Mouse (Mus musculus): ENCODE data around the gene 9530068E07Rik. TPM values are rescaled to one million over a fixed set of nuclear protein-coding genes. Genes with fewer than 3 reads are reported as not detected.
"Not testable (repeated sequence)": the region's sequence is repeated elsewhere in the genome, so short reads cannot be mapped to it uniquely, and the experiment has no call there.

Gene 9530068E07Rik
- polyA plus RNA-seq, 1 experiment = 151 TPM

DNA sequence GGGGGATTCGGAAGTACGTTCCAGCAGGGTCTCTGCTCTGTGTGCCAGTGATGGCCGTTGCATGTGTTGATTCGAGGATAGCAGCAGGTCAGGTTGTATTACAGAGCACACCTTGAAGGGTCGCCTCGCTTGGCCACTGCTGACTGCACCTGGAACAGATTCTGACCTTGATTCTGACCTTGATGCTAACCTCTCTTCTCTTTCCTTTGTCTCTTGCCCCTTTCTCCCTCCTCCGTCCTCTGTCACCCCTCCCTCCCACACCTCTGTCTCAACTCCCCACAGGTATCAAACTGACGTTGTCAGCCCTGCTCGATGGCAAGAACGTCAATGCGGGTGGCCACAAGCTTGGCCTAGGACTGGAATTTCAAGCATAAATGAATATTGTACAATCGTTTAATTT, 8.1 kb upstream of the 9530068E07Rik start:
- no peak for TF ChIP-seq MYOD1 (IDR thresholded peaks at IDR 0.05; ENCODE audit: control insufficient read depth in 1 of 3, insufficient read length in 2 of 3, low read depth in 2 of 3)
- TF ChIP-seq USF1 (IDR thresholded peaks at IDR 0.05; ENCODE audit: low read depth) = no peak
- no peak for TF ChIP-seq REST (IDR thresholded peaks at IDR 0.05; ENCODE audit: insufficient read depth, insufficient read length)
- no peak for TF ChIP-seq POLR2AphosphoS2 (IDR thresholded peaks at IDR 0.05; ENCODE audit: insufficient read length, low read depth)
- no peak for TF ChIP-seq TCF12 (IDR thresholded peaks at IDR 0.05; ENCODE audit: insufficient read depth, poor library complexity, severe bottlenecking)
- no peak for TF ChIP-seq TCF3 (IDR thresholded peaks at IDR 0.05; ENCODE audit: insufficient read length, low read depth)
- no peak for TF ChIP-seq E2F4 (IDR thresholded peaks at IDR 0.05; ENCODE audit: insufficient read depth)
- Histone ChIP-seq H3ac (ENCODE audit: control insufficient read depth, insufficient read length) (no peak overlapping the region), H3K27me3 (ENCODE audit: control insufficient read depth, insufficient read depth, insufficient read length) (no peaks in the 10 kb centered on the region), H3K4me2 (ENCODE audit: low read depth) (no peak overlapping the region), H3K4me3 (no peak overlapping the region), H3K36me3 (ENCODE audit: control insufficient read depth, insufficient read depth) (peaks cover 47% of the 10 kb centered on the region), H3K79me2 (ENCODE audit: control insufficient read depth, insufficient read depth) (no peaks in the 10 kb centered on the region)

DNA sequence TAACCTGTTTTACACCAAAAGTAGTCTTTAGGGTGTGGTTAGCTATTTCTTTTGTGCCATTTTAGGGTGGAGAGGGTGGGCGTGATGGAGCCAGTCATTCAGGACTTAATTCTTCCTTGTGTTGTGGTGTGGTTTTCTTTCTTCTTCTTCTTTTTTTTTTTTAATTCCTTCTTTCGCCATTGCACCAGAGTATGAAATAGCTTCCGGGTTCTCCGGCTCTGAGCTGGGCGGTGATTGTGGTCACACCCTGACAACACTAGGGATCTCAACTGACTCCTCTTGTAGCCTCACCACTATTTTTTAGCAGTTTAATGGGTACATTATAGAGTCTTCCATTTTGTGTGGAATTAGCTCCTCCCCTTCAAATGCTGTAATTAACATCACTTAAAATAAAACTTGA, 7.2 kb upstream of the 9530068E07Rik start:
- H3K79me2 ChIP-seq (ENCODE audit: control insufficient read depth, insufficient read depth); H3K27me3 ChIP-seq (ENCODE audit: control insufficient read depth, insufficient read depth, insufficient read length); H3ac ChIP-seq (ENCODE audit: control insufficient read depth, insufficient read length): not testable (repeated sequence)

DNA sequence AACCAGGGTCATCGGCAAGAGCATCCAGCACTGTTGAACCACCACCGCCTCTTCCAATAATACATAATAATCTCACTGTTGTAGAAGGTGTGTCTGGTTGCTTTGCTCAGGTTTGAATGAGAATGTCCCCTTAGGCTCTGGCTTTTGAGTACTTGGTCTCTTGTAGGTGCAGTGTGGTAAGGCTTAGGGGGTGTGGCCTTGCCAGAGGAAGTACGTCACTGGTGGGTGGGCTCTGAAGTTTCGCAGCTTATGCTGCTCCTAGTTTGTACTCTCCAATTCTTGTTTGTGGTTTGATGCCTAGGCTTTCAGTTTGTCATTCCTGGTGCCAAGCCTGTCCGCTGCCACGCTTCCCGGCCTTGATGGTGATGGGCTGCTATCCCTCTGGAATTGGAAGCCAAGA, 6.3 kb upstream of the 9530068E07Rik start:
- H3K27me3 ChIP-seq (ENCODE audit: control insufficient read depth, insufficient read depth, insufficient read length) = no peaks in the 10 kb centered on the region
- TF ChIP-seq REST (IDR thresholded peaks at IDR 0.05; ENCODE audit: insufficient read depth, insufficient read length) (no peak), TCF3 (IDR thresholded peaks at IDR 0.05; ENCODE audit: insufficient read length, low read depth) (no peak), SRF (IDR thresholded peaks at IDR 0.05; ENCODE audit: control insufficient read depth, insufficient read length, low read depth) (no peak), TCF12 (IDR thresholded peaks at IDR 0.05; ENCODE audit: insufficient read depth, poor library complexity, severe bottlenecking) (no peak), POLR2A (IDR thresholded peaks at IDR 0.05; ENCODE audit: insufficient read length, low read depth) (no peak)
- H3K4me3 ChIP-seq = no peak overlapping the region
- no peak overlapping the region for H3K4me2 ChIP-seq (ENCODE audit: low read depth)
- H3K79me2 ChIP-seq (ENCODE audit: control insufficient read depth, insufficient read depth) = no peaks in the 10 kb centered on the region
- H3K36me3 ChIP-seq (ENCODE audit: control insufficient read depth, insufficient read depth) = peaks cover 37% of the 10 kb centered on the region
- no peak overlapping the region for H3ac ChIP-seq (ENCODE audit: control insufficient read depth, insufficient read length)

More for the DNA sequence above, 7.2 kb upstream of the 9530068E07Rik start:
- H3K36me3 ChIP-seq (ENCODE audit: control insufficient read depth, insufficient read depth) = peaks cover 45% of the 10 kb centered on the region
- H3K4me2 ChIP-seq (ENCODE audit: low read depth); H3K4me3 ChIP-seq: not testable (repeated sequence)

GRCm38 (mm10) chr11:52394494-52394893, 1.7 kb upstream of the 9530068E07Rik start:
- peaks cover 31% of the 10 kb centered on the region for H3K79me2 ChIP-seq (ENCODE audit: control insufficient read depth, insufficient read depth)
- no peak for TF ChIP-seq TCF12 (IDR thresholded peaks at IDR 0.05; ENCODE audit: insufficient read depth, poor library complexity, severe bottlenecking)
- TF ChIP-seq CEBPB (IDR thresholded peaks at IDR 0.05; ENCODE audit: insufficient read depth, poor library complexity, severe bottlenecking) = no peak
- TF ChIP-seq MYOG (IDR thresholded peaks at IDR 0.05; ENCODE audit: control insufficient read depth in 1 of 3, insufficient read depth in 1 of 3, insufficient read length in 2 of 3, low read depth in 2 of 3) = no peak
- TF ChIP-seq REST (IDR thresholded peaks at IDR 0.05; ENCODE audit: insufficient read depth, insufficient read length) = no peak
- TF ChIP-seq MYOD1 (IDR thresholded peaks at IDR 0.05; ENCODE audit: control insufficient read depth in 1 of 3, insufficient read length in 2 of 3, low read depth in 2 of 3) = no peak
- TF ChIP-seq POLR2AphosphoS2 (IDR thresholded peaks at IDR 0.05; ENCODE audit: insufficient read length, low read depth) = no peak
- no peak for TF ChIP-seq USF1 (IDR thresholded peaks at IDR 0.05; ENCODE audit: low read depth)
- no peak for TF ChIP-seq POLR2A (IDR thresholded peaks at IDR 0.05; ENCODE audit: insufficient read length, low read depth)
- no peak for TF ChIP-seq SRF (IDR thresholded peaks at IDR 0.05; ENCODE audit: control insufficient read depth, insufficient read length, low read depth)
- no peak for TF ChIP-seq TCF3 (IDR thresholded peaks at IDR 0.05; ENCODE audit: insufficient read length, low read depth)
- no peak for TF ChIP-seq MAX (IDR thresholded peaks at IDR 0.05; ENCODE audit: low read depth)
- no peak for TF ChIP-seq E2F4 (IDR thresholded peaks at IDR 0.05; ENCODE audit: insufficient read depth)
- no peak overlapping the region for H3K4me3 ChIP-seq
- no peaks in the 10 kb centered on the region for H3K27me3 ChIP-seq (ENCODE audit: control insufficient read depth, insufficient read depth, insufficient read length)
- no peaks in the 10 kb centered on the region for H3K36me3 ChIP-seq (ENCODE audit: control insufficient read depth, insufficient read depth)
- H3K4me2 ChIP-seq (ENCODE audit: low read depth) = no peak overlapping the region
- no peak overlapping the region for H3ac ChIP-seq (ENCODE audit: control insufficient read depth, insufficient read length)

DNA sequence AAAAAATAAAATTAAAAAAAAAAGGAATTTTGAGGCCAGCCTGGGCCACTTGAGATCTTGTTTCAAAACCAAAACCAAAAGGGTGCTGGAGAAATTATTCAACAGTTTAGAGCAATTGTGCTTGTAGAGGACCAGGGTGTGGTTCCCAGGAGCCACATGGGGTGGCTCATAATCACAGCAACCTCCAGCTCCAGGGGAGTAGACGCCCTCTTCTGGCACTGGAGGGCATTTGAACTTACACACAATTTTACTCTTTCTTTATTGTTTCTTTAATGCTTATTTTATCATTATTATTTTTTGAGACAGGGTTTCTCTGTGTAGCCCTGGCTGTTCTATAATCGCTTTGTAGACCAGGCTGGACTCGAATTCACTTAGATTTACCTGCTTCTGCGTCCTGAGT, 885 bp upstream of the 9530068E07Rik start:
- Histone ChIP-seq H3K79me2 (ENCODE audit: control insufficient read depth, insufficient read depth) (peaks cover 39% of the 10 kb centered on the region), H3K36me3 (ENCODE audit: control insufficient read depth, insufficient read depth) (no peaks in the 10 kb centered on the region), H3K27me3 (ENCODE audit: control insufficient read depth, insufficient read depth, insufficient read length) (no peaks in the 10 kb centered on the region), H3K4me3 (peak overlapping the region; percentile 86), H3ac (ENCODE audit: control insufficient read depth, insufficient read length) (no peak overlapping the region), H3K4me2 (ENCODE audit: low read depth) (peak overlapping the region; percentile 84)
- TF ChIP-seq POLR2AphosphoS2 (IDR thresholded peaks at IDR 0.05; ENCODE audit: insufficient read length, low read depth) = no peak
- no peak for TF ChIP-seq TCF3 (IDR thresholded peaks at IDR 0.05; ENCODE audit: insufficient read length, low read depth)
- no peak for TF ChIP-seq MYOG (IDR thresholded peaks at IDR 0.05; ENCODE audit: control insufficient read depth in 1 of 3, insufficient read depth in 1 of 3, insufficient read length in 2 of 3, low read depth in 2 of 3)
- TF ChIP-seq POLR2A (IDR thresholded peaks at IDR 0.05; ENCODE audit: insufficient read length, low read depth) = no peak
- TF ChIP-seq MYOD1 (IDR thresholded peaks at IDR 0.05; ENCODE audit: control insufficient read depth in 1 of 3, insufficient read length in 2 of 3, low read depth in 2 of 3) = no peak
- no peak for TF ChIP-seq TCF12 (IDR thresholded peaks at IDR 0.05; ENCODE audit: insufficient read depth, poor library complexity, severe bottlenecking)
- no peak for TF ChIP-seq SRF (IDR thresholded peaks at IDR 0.05; ENCODE audit: control insufficient read depth, insufficient read length, low read depth)
- TF ChIP-seq MAX (IDR thresholded peaks at IDR 0.05; ENCODE audit: low read depth) = no peak
- TF ChIP-seq E2F4 (IDR thresholded peaks at IDR 0.05; ENCODE audit: insufficient read depth) = no peak
- TF ChIP-seq USF1 (IDR thresholded peaks at IDR 0.05; ENCODE audit: low read depth) = no peak
- TF ChIP-seq CEBPB (IDR thresholded peaks at IDR 0.05; ENCODE audit: insufficient read depth, poor library complexity, severe bottlenecking) = no peak
- no peak for TF ChIP-seq REST (IDR thresholded peaks at IDR 0.05; ENCODE audit: insufficient read depth, insufficient read length)
